Mouse (Mus musculus) ES-Bruce4 (cell line): ENCODE data around the gene Gkap1. TPM values are rescaled to one million over a fixed set of nuclear protein-coding genes. Genes with fewer than 3 reads are reported as not detected.

Experiments used
- H3K27ac ChIP-seq: 2 replicates; pipeline ENCODE4 v1.5.1; 2012; ENCODE audit warnings: low read length, inconsistent platforms; ENCODE audit not compliant: insufficient read depth
- H3K27me3 ChIP-seq: 2 replicates; pipeline ENCODE4 v1.6.1; 2012; ENCODE audit warnings: mild to moderate bottlenecking, low read length, inconsistent platforms; ENCODE audit not compliant: control insufficient read depth, poor library complexity, insufficient read depth, severe bottlenecking
- H3K36me3 ChIP-seq: 2 replicates; pipeline ENCODE4 v1.6.1; 2012; ENCODE audit warnings: inconsistent platforms, mild to moderate bottlenecking, low read length, moderate library complexity; ENCODE audit not compliant: control insufficient read depth, poor library complexity, insufficient read depth, severe bottlenecking
- H3K4me1 ChIP-seq: one replicate; pipeline ENCODE4 v1.8.1; 2011; ENCODE audit warnings: low read length; ENCODE audit not compliant: control insufficient read depth, insufficient read depth
- H3K4me3 ChIP-seq: 2 replicates; pipeline ENCODE4 v1.5.1; 2011; ENCODE audit warnings: low read depth, mild to moderate bottlenecking, low read length
- H3K9ac ChIP-seq: 2 replicates; pipeline ENCODE4 v1.6.1; 2012; ENCODE audit warnings: low read depth, mild to moderate bottlenecking, inconsistent platforms; ENCODE audit not compliant: poor library complexity, severe bottlenecking
- H3K9me3 ChIP-seq: replicated peaks from 2 replicates; pipeline ENCODE4 v1.6.1; 2012; ENCODE audit warnings: mild to moderate bottlenecking, low read length, inconsistent platforms; ENCODE audit not compliant: control insufficient read depth, poor library complexity, insufficient read depth, severe bottlenecking
- CTCF ChIP-seq: IDR thresholded peaks from one replicate; pipeline ENCODE4 v1.8.1; 2011; ENCODE audit warnings: low read depth, low read length
- EP300 ChIP-seq: IDR thresholded peaks from 2 replicates; pipeline ENCODE4 v1.6.1; 2011; ENCODE audit warnings: low read depth, low read length; ENCODE audit not compliant: insufficient read depth
- POLR2A ChIP-seq: IDR thresholded peaks from one replicate; pipeline ENCODE4 v1.8.1; 2011; ENCODE audit warnings: low read length; ENCODE audit not compliant: insufficient read depth
- polyA plus RNA-seq: library from polyadenylated mRNA; stranded (reverse); fragments of >200 nt; gene quantifications from 2 replicates; pipeline ENCODE4 v1.2.4, GENCODE M21; 2011; ENCODE audit warnings: low read depth; ENCODE audit not compliant: missing spikeins, insufficient read depth, insufficient read length

Gene Gkap1
- polyA plus RNA-seq, 1 experiment = 44.2 TPM

DNA sequence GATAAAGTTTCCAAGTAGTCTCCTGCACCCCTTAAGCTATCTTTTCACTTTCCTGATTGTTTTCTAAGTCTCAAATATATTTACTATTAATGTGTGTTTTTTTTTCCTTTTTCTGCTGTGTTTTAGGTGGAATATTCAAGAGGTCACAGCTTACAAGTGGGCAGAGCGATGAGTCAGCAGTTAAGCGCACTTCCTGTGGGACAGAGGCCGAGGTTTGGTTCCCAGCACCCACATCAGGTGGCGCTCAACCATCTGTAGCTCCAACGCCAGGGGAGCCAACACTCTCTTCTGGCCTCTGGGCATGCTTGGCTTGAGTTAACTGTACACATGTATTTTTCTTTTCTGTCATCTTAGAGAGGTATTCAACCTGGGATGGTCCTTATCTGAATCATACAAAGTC is 32.0 kb upstream of the Gkap1 start:
- H3K27ac ChIP-seq = no peak overlapping the region

DNA sequence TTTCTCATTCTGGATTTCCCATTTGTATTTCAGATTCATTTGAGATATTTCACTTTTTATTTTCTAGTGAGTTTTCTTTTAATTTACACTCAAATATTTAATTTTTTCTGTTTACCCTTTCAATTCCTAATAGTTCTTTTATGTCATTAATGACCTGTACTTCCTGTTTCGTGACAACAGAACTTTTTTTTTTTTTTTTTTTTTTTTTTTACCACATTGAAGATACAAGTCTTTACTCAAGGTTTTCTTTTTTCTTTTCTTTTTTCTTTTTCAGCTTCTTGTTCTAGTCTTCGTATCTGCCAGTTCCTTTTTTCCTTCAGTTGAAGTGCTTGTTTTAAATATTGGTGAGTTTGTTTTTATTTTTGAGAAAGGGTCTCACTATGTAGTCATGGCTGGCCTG is 29.7 kb upstream of the Gkap1 start:
- Histone ChIP-seq H3K27ac (no peak overlapping the region), H3K9me3 (no peaks in the 10 kb centered on the region), H3K4me1 (peaks cover 3% of the 10 kb centered on the region), H3K9ac (no peak overlapping the region), H3K36me3 (no peaks in the 10 kb centered on the region), H3K4me3 (no peak overlapping the region), H3K27me3 (no peaks in the 10 kb centered on the region)
- TF ChIP-seq CTCF = no peak
- no peak for TF ChIP-seq POLR2A
- TF ChIP-seq EP300 = no peak

More for the DNA sequence above, 32.0 kb upstream of the Gkap1 start:
- H3K9ac ChIP-seq = no peak overlapping the region
- no peaks in the 10 kb centered on the region for H3K27me3 ChIP-seq
- TF ChIP-seq POLR2A (no peak), CTCF (peak; percentile 25), EP300 (0 out of 2 replicates have a peak, but pooled peaks have one; percentile 18)
- H3K4me1 ChIP-seq = peaks cover 3% of the 10 kb centered on the region
- no peak overlapping the region for H3K4me3 ChIP-seq
- no peaks in the 10 kb centered on the region for H3K36me3 ChIP-seq
- no peaks in the 10 kb centered on the region for H3K9me3 ChIP-seq

DNA sequence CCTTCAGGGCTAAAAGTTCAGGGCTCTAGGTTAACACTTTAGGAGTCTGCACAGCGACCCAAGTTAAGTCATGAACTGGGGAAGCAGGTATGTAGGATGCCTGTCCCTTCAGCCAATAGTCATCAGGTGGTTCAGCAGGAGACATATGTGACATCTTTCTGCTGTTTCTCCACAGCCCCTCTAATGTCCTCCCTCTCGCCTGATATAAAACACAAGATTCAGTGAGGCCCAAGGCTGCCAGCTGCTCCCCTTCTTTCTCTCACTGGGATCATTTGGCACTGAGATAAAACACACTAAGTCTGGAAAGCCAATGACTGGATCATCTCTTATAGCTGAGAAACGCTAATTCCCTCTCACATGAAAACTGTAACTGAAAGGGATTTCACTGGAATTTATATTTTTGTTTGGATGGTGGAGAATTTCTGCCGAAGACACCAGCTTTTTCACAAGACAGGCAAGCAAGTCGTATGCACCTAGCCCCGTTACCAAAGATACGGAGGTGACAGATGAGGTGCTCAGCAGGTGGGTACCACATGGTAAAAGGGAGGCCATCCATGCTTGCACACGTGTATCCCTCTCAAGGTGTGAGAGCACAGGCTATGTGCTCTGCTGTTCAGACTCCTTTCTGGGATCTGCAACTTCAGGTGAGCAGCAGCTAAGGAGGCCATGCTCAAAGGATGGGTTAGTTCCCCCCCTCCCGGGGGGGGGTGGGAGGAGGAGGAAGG is 27.1 kb upstream of the Gkap1 start:
- Histone ChIP-seq H3K27ac (no peak overlapping the region), H3K27me3 (no peaks in the 10 kb centered on the region), H3K4me1 (peaks cover 3% of the 10 kb centered on the region), H3K9me3 (no peaks in the 10 kb centered on the region), H3K9ac (no peak overlapping the region), H3K4me3 (no peak overlapping the region), H3K36me3 (no peaks in the 10 kb centered on the region)
- no peak for TF ChIP-seq EP300
- TF ChIP-seq POLR2A = no peak
- no peak for TF ChIP-seq CTCF

DNA sequence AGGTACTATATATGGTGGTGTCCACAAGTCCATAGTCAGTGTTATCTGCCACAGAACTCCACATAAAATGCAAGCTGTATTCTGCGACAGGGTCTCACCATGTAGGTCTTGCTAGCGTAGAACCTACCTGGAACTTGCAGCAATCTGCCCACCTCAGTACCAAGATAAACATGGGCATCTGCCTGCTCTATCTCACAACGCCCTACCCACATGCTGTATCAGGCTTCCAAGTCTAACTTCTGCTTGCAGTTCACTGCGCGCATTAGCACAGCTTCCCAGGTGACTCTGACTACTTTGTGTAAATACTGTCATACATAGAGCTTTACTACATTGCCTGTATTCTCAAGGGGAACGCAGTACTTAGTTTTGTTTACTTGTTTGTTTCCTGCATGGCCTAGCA is 26.5 kb upstream of the Gkap1 start:
- no peak for TF ChIP-seq POLR2A
- no peak for TF ChIP-seq EP300
- no peak for TF ChIP-seq CTCF
- no peak overlapping the region for H3K4me3 ChIP-seq

DNA sequence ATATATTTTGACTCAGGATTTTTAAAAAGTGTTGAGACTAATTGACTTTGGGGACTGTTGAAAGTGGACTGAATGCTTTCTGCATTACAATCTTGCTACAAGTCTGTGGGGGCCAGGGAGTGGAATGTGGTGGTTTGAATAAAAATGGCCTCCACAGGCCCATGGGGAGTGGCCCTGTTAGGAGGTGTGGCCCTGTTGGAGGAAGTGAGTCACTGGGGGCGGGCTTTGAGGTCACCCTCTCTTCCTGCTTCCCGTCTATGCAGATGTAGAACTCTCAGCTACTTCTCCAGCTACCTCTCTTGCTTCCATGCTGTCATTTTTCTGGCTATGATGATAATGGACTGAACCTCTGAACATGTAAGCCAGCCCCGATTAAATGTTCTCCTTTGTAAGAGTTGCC is 23.3 kb upstream of the Gkap1 start:
- H3K4me3 ChIP-seq = peak overlapping the region; percentile 46
- H3K4me1 ChIP-seq = no peaks in the 10 kb centered on the region
- H3K9me3 ChIP-seq = no peaks in the 10 kb centered on the region
- no peaks in the 10 kb centered on the region for H3K36me3 ChIP-seq
- 0 out of 2 replicates have a peak overlapping the region, but pooled peaks have one; percentile 6 for H3K27ac ChIP-seq
- TF ChIP-seq CTCF (no peak), POLR2A (no peak), EP300 (no peak)
- H3K9ac ChIP-seq = no peak overlapping the region
- no peaks in the 10 kb centered on the region for H3K27me3 ChIP-seq

More for the DNA sequence above, 26.5 kb upstream of the Gkap1 start:
- Histone ChIP-seq H3K9ac (no peak overlapping the region), H3K27ac (no peak overlapping the region), H3K4me1 (peaks cover 3% of the 10 kb centered on the region), H3K9me3 (no peaks in the 10 kb centered on the region), H3K27me3 (no peaks in the 10 kb centered on the region), H3K36me3 (no peaks in the 10 kb centered on the region)

DNA sequence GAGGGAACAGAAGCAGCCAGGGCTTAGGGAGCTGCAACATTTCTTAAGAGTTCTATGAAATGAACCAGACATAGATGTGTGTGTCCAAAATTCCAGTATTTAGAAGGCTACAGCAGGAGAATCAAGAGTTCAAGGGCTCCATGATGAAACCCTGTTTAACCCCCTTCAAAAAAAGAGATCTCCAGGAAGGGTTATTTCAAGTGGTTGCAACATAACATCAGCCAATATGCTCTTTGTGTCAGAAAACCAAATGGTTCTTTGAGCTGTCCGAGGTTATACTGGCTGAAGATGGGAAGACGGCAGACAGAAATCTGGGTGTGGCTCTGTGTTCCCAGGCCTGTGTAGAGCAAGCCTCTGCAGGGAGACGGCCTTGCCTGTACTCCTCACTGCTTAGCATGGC is 20.1 kb upstream of the Gkap1 start:
- H3K27me3 ChIP-seq = no peaks in the 10 kb centered on the region
- no peak overlapping the region for H3K9ac ChIP-seq
- no peaks in the 10 kb centered on the region for H3K4me1 ChIP-seq
- TF ChIP-seq CTCF (no peak), POLR2A (no peak)
- no peak overlapping the region for H3K4me3 ChIP-seq
- H3K27ac ChIP-seq = no peak overlapping the region
- H3K9me3 ChIP-seq = no peaks in the 10 kb centered on the region
- no peaks in the 10 kb centered on the region for H3K36me3 ChIP-seq
